Mouse (Mus musculus): ENCODE measurements around the gene Dlg1.
"Not testable (repeated sequence)": the region's sequence is repeated elsewhere in the genome, so short reads cannot be mapped to it uniquely, and the experiment has no call there.

The Dlg1 gene

DNA sequence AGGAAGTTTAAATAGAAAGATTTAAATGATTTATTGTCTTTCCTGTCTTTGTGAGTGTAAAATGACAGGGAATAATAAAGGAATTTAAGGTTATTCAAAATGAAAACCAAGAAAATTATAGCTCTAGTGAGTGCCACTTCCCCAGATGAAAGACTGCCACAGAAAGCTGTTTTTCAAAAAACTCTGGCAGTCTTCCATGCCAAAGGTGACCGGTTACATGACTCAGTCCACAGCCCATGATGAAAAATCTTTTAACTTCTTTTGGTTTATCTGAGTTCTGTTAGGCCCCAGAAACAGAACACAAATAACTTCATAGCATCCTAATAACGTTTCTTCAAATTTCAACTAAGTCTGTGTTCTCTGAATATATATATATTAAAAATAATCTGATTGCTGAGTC, 7.7 kb upstream of the Dlg1 start:
- no peak for DNase-seq (ENCODE audit: extremely low spot score)

- no peak for DNase-seq (ENCODE audit: extremely low spot score)
These were observed 5.7 kb upstream of the Dlg1 start for GRCm38 (mm10) chr16:31657502-31657901.

DNA sequence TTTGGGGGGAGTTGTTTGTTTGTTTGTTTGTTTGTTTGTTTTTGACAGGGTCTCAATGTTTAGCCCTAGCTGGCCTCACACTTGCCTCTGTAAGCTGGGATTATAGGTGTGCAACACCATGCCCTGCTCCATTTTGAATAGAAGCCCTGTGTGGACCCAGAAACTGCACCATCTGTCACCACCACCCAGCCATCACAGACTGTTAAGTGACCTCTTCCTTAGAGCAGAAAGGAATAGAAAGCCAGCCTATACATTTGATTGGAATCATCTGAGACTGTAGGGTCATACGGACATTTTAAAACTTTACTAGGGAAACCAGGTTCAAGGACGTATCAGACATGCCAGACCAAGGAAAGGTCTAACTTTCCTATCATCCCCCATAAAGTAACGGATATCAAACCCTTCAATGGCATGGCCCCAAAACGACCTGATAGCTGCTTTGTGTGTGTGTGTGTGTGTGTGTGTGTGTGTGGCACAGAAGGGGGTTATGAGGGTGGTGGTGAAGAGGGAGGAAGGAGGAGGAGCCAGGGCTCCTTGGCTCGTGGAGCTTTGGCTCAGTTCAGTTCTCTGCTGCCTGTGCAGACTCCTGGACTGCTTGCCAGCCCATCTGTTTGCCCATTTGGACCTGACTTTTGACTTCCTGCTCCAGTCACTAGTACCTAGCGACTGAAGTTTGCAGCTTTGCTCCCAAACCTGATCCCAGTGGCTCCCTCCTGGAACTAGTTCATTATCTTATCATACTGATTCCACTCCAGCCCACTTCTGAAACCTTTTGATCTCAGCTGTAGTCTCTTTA, 4.5 kb upstream of the Dlg1 start:
- DNase-seq (ENCODE audit: extremely low spot score) = no peak

- DNase-seq (ENCODE audit: extremely low spot score) = no peak
These were observed 3.8 kb upstream of the Dlg1 start for GRCm38 (mm10) chr16:31659453-31659852.

- DNase-seq (ENCODE audit: extremely low spot score) = no peak
These were observed 476 bp upstream of the Dlg1 start for GRCm38 (mm10) chr16:31662556-31663378.

DNA sequence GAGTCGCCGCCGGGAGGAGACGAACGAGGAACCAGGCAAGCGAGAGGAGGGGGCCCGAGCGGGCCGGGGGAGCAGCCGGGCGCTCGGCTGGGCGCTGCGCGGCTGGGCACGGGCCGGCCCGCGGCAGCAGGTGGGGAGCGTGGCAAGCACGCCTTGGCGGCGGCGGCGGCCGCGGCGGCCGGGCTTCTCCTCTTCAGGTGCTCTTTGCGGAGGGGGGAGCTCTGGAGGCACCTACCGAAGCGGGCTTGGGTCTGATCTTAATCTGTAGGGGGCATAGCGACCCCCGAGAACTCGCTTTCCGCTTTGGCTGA, 999 bp downstream of the Dlg1 start:
- DNase-seq (ENCODE audit: extremely low spot score) = no peak

- DNase-seq (ENCODE audit: extremely low spot score) = no peak
These were observed 9.0 kb downstream of the Dlg1 start for GRCm38 (mm10) chr16:31672202-31672601.

- DNase-seq (ENCODE audit: extremely low spot score) = no peak
These were observed 14.2 kb downstream of the Dlg1 start for GRCm38 (mm10) chr16:31677463-31677862.

GRCm38 (mm10) chr16:31682291-31682690, 19.0 kb downstream of the Dlg1 start:
- DNase-seq (ENCODE audit: extremely low spot score) = no peak

- no peak for DNase-seq (ENCODE audit: extremely low spot score)
These were observed 20.6 kb downstream of the Dlg1 start for GRCm38 (mm10) chr16:31683670-31684430.

GRCm38 (mm10) chr16:31684771-31685170, 21.5 kb downstream of the Dlg1 start:
- DNase-seq (ENCODE audit: extremely low spot score) = no peak

DNA sequence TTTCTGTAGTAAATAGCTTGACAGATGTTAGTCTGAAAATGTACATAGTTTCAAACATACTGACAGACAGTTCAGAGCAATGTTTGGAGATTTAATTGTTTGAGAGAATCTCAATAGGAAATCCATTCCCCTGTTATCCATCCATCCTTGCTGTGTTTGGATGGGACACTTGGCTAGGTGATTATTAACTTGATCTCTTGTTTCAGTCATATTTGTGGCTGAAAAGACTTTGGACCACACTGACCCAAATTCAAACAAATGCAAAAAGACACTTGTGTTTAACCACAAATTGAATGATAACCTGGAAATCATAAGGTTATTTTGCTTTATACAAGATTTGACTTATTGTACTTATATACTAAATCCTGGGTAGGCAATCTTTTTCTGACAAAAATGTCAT, 24.5 kb downstream of the Dlg1 start:
- DNase-seq (ENCODE audit: extremely low spot score) = no peak

- DNase-seq (ENCODE audit: extremely low spot score) = no peak
These were observed 32.2 kb downstream of the Dlg1 start for GRCm38 (mm10) chr16:31695286-31696020.

GRCm38 (mm10) chr16:31696367-31696766, 33.1 kb downstream of the Dlg1 start:
- no peak for DNase-seq (ENCODE audit: extremely low spot score)

DNA sequence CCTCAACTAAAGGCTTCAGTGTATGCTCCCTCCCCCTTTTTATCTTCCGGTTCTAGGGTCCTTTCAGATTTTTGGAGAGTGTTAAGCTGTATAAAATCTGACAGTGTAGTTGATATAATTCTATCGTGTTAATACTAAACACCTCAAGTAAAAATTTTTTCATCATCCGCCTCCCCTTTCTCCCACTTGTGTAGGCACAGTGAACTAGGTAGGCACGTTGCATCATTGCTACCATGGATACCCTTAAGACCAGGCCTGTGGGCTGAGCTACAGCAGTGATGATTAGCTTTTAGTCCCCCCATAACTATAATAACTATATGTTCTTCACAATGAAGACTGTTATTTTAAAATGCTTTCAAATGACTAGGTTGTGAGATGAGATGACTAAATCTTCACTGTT, 34.1 kb downstream of the Dlg1 start:
- DNase-seq (ENCODE audit: extremely low spot score) = no peak

GRCm38 (mm10) chr16:31705213-31705612, 42.0 kb downstream of the Dlg1 start:
- no peak for DNase-seq (ENCODE audit: extremely low spot score)

DNA sequence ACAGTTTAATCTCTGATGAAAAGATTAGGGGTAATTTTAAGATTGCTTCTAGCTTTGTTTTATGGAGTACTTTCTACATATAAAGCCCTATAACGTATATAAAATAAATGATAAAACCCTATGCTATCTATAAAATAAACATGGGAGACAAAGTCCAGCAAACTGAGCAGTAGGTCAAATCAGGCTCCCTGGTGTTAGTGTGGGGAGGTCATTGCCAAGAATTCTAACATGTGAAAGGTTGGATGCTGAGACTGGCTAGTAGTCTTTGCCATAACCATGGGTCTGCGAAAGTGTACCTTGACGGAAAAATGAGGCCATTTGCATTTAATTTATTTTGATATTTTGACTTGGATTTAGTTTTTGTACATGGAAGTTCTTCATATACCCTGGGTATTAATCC, 42.7 kb downstream of the Dlg1 start:
- DNase-seq (ENCODE audit: extremely low spot score) = no peak

GRCm38 (mm10) chr16:31707326-31707725, 44.1 kb downstream of the Dlg1 start:
- DNase-seq (ENCODE audit: extremely low spot score) = no peak

GRCm38 (mm10) chr16:31722991-31723390, 59.7 kb downstream of the Dlg1 start:
- no peak for DNase-seq (ENCODE audit: extremely low spot score)

DNA sequence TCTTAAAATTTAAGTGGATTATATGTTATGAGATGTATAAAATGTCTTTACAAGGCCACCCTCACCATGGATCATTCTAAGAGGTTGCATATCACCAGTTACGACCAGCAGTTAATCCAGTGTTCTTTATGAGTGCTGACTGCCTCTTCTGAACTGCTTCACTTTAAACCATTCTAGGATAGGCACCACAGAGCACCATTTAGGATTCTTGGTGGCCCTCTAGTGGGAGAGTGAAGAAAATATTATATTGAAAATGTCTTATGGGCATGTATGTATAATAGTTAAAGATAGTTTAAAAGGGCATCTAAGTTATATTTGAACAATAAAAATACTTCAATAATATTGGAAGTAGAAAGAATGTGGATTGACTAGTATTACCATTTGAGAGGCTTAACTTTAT, 60.9 kb downstream of the Dlg1 start:
- DNase-seq (ENCODE audit: extremely low spot score) = peak; percentile 19

DNA sequence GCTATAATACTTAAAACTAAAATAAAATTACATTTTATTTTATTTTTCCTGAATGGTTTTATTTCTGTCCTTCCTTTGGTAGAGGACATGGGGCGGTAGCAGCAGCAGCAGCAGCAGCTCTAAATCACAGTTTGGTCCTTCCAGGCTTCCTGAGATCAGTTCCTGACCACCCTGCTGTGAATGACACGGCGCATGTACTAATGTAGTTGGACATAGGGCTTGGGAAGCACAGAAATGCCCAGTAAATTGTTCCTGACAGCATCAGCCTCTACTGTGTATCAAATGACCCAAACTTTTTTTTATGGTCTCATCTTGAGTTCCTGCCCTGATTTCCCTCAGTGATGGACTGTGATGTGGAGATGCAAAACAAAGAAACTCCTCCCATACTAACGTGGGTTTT, 61.6 kb downstream of the Dlg1 start:
- DNase-seq (ENCODE audit: extremely low spot score) = no peak

DNA sequence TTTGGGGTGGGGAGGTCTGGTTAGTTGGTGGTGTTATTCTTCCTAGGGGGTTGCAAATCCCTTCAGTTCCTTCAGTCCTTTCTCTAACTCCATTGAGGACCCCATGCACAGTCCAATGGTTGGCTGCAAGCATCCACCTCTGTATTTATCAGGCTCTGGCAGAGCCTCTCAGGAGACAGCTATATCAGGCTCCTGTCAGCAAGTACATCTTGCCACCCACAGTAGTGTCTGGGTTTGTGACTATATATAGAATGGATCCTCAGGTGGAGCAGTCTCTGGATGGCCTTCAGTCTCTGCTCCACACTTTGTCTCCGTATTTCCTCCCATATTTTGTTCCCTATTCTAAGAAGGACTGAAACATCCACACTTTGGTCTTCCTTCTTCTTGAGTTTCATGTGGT, 67.7 kb downstream of the Dlg1 start:
- DNase-seq (ENCODE audit: extremely low spot score) = not testable (repeated sequence)
